Mouse (Mus musculus): ENCODE measurements around the gene Ttc29. TPM values are rescaled to one million over a fixed set of nuclear protein-coding genes. Genes with fewer than 3 reads are reported as not detected.

Ttc29 gene
- total RNA-seq, 2 experiments from 2014 or later = not detected

DNA sequence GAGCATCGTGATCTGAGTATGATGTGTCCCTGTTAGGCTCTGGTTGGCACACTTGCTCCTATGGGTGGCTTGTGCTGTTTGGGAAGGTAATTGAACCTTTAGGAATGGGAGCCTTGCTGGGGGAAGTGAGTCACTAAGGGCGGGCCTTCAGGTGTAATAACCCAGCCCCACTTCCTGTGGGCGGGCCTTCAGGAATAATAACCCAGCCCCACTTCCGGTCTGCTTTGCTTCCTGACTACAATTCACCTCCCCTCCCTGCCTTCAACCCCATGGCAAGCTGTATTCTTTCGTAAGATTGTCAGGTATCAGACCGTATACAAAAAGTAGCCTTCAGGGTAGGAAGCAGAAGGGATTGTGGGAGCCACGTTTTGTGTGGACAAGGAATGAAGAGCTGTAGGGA is 177.7 kb downstream of the Ttc29 start:
- DNase-seq = no peak
- intact Hi-C loops (cut with DNase I) = no loop called here

DNA sequence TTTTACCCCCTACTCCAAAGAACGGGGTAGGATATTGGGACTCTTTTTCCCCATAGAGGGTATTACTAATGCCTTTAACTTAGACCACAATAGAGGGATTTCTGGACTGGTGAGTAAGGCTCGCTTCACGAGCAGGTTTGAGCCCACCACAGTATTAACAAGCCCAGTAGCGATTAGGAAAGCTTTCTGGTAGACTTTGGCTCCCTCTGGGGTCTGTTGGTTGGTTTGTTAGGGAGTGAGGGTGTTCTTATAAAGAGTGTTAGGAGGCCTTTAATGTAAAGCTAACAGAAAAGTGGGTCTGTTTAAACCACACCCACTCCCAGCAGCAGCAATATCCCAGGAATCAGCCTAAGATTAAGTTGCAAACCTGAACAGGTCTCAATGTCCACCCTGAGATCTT is 206.2 kb downstream of the Ttc29 start:
- intact Hi-C loops (cut with DNase I) = no loop called here
- DNase-seq = no peak

GRCm38 (mm10) chr8:78420101-78420503 is 207.0 kb downstream of the Ttc29 start:
- no peak for DNase-seq
- intact Hi-C loops (cut with DNase I) = no loop called here

- DNase-seq = no peak
- intact Hi-C loops (cut with DNase I) = no loop called here
These were observed 210.8 kb downstream of the Ttc29 start for GRCm38 (mm10) chr8:78423937-78424336.

DNA sequence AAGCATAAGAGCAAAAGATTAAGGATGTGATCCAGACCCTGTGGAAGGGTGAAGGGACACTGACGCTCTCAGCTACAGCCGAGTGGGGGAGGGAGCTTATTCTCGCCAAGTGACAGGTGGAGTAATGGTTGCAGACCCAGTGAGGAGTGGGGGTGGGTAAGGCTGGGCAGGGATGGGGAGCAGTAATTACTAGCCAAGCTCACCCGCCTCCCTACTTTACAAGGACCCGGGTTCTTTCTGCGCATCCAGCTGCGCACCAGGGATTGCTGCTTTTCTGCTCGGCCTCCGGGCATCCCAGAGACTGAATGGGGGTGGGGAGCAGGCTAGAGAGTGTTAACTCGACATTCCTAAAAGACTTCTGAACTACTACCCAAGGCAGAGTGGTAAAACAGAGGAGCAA is 213.4 kb downstream of the Ttc29 start:
- no peak for DNase-seq
- intact Hi-C loops (cut with DNase I) = no loop called here

- intact Hi-C loops (cut with DNase I) = no loop called here
- DNase-seq = no peak
These were observed 214.0 kb downstream of the Ttc29 start for GRCm38 (mm10) chr8:78426875-78427768.

- intact Hi-C loops (cut with DNase I) = no loop called here
- DNase-seq = no peak
These were observed 214.7 kb downstream of the Ttc29 start for GRCm38 (mm10) chr8:78427769-78428130.

DNA sequence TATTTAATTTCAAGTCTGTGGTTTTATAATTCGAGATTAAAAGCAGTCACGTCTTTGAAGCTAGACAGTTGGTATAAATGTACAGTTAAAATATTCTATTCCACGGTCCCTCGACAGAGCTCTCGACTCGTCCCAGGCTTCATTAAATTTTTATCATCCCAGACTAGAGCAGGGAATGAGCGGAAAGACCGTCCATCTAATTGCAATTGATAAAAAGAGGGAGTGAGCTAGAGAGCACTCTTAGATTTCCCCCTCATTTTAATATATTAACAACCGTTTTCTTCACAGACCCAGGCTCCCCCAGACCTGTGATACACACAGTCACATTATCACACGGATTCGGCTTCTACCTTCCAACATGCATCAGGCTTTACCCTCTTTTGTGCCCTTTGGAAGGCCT is 215.1 kb downstream of the Ttc29 start:
- no peak for DNase-seq
- intact Hi-C loops (cut with DNase I) = no loop called here

GRCm38 (mm10) chr8:78431356-78431755 is 218.3 kb downstream of the Ttc29 start:
- DNase-seq = no peak
- intact Hi-C loops (cut with DNase I) = no loop called here

GRCm38 (mm10) chr8:78432451-78432850 is 219.4 kb downstream of the Ttc29 start:
- intact Hi-C loops (cut with DNase I) = no loop called here
- DNase-seq = no peak

DNA sequence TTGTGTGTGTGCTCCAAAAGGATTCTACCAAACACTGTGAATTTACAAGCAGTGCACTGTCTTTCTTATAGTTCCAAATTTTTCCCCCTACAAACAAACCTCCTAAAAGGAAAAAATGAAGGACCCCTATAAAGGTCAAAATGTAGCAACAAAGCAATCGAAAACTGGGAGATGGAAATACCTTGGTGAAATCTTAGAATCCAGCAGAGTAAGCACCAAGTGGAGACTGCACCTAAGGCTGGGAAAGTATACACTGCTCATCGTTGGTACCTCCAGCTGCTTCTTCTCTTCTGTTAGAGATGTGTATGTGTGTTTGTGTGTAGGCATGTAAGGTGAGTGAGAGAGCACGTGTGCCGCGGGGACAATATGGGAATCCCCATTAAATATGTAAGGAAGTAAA is 220.2 kb downstream of the Ttc29 start:
- DNase-seq = no peak
- intact Hi-C loops (cut with DNase I) = no loop called here

DNA sequence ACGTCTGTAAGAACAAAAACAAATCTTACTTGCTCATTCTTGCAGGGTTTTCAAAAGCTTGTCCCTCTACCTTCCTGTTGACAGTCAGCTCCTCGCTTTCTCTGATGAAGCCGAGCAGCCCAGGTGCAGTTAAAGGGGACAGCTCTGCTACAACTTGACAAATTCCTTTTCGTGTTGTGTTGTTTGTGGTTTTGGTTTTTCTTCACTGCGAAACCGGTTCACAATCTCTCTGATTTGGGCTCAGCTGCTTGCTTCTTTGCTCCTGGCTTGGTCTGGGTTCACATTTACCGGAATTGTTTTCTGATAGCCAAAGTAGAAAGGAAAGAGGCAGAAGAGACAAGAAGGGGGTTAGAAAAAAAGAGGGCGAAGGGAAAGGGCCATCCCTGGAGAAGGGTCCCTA is 221.2 kb downstream of the Ttc29 start:
- DNase-seq = no peak
- intact Hi-C loops (cut with DNase I) = no loop called here

- intact Hi-C loops (cut with DNase I) = no loop called here
- DNase-seq = no peak
These were observed 221.9 kb downstream of the Ttc29 start for GRCm38 (mm10) chr8:78434823-78435623.

DNA sequence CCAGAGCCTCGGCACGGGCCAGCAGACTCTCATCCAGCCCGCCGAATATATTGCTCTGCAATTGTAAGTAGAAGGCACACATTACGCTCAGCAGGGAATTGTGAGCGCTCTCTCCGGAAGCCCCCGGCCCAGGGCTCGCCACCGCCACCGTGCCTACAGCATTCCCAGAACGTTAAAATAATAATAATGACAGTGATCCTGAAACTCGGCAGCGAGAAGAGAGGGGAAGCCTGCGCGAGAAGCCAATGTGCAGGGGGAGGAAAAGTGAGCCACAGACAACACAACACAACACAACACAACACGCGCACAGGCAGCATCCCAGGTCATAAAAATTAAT is 222.5 kb downstream of the Ttc29 start:
- intact Hi-C loops (cut with DNase I) = no loop called here
- no peak for DNase-seq

- no peak for DNase-seq
- intact Hi-C loops (cut with DNase I) = no loop called here
These were observed 223.1 kb downstream of the Ttc29 start, which contains the start of gene Pou4f2 for GRCm38 (mm10) chr8:78436071-78436651. TSS of gene Pou4f2 (minus strand) at chr8:78436645.

DNA sequence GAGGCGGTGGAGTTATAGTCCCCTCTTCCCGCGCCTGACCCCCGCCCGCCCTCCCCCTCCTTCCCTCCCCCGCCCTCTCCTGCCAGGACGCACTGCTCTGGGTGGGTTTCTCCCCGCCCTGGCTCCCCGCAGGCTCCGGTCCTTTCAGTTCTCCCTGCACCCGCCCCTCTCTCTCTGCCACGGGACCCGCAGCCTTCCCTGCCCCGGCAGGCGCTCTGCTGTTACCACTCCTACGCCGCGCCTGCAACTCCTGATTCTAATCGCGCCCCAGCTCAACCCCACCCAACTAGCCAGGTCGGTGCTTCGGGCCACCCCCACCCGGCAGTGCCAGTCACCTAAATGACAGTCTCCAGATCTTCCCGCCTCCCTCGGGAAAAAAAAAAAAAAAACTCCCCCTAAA is 223.6 kb downstream of the Ttc29 start:
- intact Hi-C loops (cut with DNase I) = no loop called here
- no peak for DNase-seq

DNA sequence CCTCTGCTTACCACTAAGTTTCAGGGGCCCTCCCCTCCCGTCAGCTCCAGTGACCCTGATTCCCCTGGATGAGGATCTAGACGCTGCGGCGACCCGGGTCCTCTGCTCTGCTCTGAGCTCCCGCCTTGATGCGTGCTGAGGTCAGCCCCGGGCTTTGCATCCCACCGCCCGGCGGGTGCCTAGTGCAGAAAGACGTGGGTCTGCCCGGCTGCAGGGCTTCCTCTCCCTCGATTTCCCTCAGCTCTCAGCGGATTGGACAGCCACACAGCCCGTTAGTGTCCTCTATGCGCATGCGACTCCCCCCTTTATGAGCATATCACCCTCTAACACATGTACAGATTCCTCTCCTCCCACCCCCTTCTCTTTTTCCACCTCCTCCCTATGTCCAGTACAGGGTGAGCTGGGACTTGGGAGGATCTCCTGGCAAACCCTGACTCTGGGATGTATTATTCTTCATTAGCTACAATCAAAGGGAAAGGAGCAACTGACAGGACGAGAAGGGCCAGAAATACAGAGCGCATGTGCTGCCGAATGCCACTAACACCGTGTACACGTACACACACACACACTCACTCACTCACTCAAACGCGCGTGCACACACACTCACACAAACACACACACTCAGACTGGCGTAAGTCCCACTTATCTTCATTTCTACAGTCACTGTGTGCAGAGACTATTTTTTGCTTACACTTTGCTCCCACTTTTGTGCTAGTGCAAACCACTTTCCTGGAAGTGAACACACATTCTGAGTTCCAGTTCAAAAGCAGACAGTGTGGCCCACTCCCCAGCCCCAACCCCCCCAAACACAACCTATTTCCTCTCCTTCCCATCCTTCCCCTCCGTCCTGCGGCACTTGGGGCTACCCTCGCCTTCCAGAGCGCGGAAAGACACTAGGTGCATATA is 224.3 kb downstream of the Ttc29 start:
- DNase-seq = no peak
- intact Hi-C loops (cut with DNase I) = no loop called here

DNA sequence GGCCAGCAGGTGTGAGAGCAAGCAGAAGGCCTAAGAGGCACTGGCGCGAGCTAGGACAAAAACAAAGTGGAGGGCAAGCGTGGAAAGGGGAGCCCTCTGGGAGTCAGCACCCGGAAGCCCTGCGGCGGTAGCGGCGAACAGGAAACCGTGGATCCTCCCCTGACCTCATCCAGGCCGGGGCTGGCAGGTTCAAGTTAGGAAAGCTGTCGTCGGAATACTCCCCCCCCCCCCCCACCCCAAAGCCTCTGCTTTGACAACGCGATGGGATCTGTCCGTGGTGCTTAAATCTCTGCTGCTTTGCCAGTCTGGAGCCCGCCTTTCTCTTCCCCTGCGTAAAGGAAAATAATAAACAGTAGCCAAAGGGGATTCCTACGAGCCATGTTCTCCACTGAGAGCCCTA is 225.0 kb downstream of the Ttc29 start:
- no peak for DNase-seq
- intact Hi-C loops (cut with DNase I) = no loop called here

DNA sequence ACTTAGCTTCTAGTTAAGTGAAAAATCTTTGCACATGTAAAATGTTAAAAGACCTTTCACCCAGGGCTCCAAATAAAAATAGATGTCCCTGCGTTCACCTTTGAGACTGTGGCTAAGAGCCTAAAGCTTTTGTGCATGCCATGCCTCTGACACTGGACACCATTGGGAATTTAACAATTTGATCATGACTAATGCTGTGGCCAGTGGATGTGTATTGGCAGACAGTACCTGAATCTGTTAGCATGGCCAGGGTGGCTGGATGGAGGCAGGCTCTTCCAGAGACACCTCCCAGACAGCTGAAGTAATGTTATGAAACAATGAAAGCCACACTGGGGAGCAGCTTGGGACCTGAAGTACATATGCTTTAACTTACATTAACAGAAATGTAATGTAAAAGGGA is 229.7 kb downstream of the Ttc29 start:
- no peak for DNase-seq
- intact Hi-C loops (cut with DNase I) = no loop called here

Data from gastrocnemius, postnatal 36 days (tissue).